Mouse (Mus musculus) hindbrain, embryonic 13.5 days (tissue): ENCODE data around the gene Tatdn2. TPM values are rescaled to one million over a fixed set of nuclear protein-coding genes. Genes with fewer than 3 reads are reported as not detected.
A peak's percentile ranks its signal among the peaks of the same experiment; 100 is the strongest.

Experiments
- ATAC-seq: fragments of 200-750 bp; cut with Nextera tagmentation; 2 replicates; pipeline ENCODE4 v1.8.0; 2017; ENCODE audit warnings: moderate TSS enrichment; ENCODE audit not compliant: low FRiP score
- H3K27ac ChIP-seq: fragments of 300-500 bp; sonication (generic); 2 replicates; pipeline ENCODE4 v1.5.1; 2015; ENCODE audit warnings: inconsistent platforms, mild to moderate bottlenecking, moderate library complexity
- H3K27me3 ChIP-seq: fragments of 300-500 bp; sonication (generic); 2 replicates; pipeline ENCODE4 v1.6.1; 2015; ENCODE audit warnings: mild to moderate bottlenecking, inconsistent platforms
- H3K36me3 ChIP-seq: fragments of 300-500 bp; sonication (generic); 2 replicates; pipeline ENCODE4 v1.6.1; 2015; ENCODE audit warnings: mild to moderate bottlenecking, inconsistent platforms
- H3K4me1 ChIP-seq: fragments of 300-500 bp; sonication (generic); replicated peaks from 2 replicates; pipeline ENCODE4 v1.6.1; 2015; ENCODE audit warnings: inconsistent platforms
- H3K4me2 ChIP-seq: fragments of 300-500 bp; sonication (generic); 2 replicates; pipeline ENCODE4 v1.6.1; 2015; ENCODE audit warnings: inconsistent platforms, mild to moderate bottlenecking, moderate library complexity
- H3K4me3 ChIP-seq: fragments of 300-500 bp; sonication (generic); 2 replicates; pipeline ENCODE4 v1.5.1; 2015; ENCODE audit warnings: mild to moderate bottlenecking, inconsistent platforms
- H3K9ac ChIP-seq: fragments of 300-500 bp; sonication (generic); 2 replicates; pipeline ENCODE4 v1.6.1; 2015; ENCODE audit warnings: mild to moderate bottlenecking, inconsistent platforms
- H3K9me3 ChIP-seq: fragments of 300-500 bp; sonication (generic); 2 replicates; pipeline ENCODE4 v1.6.1; 2016; ENCODE audit warnings: inconsistent platforms
- WGBS: fragments of 180-500 bp; shearing (Covaris S2); methylation state at CpG from one replicate; pipeline ENCODE4 v1.1.7; 2015; 5-methylcytosine and 5-hydroxymethylcytosine counted together
- polyA plus RNA-seq: library from polyadenylated mRNA; unstranded; fragments of >200 nt; fragmentation: Nextera tagmentation; extraction: Ambion mirVana; gene quantifications from 2 replicates; pipeline ENCODE4 v1.2.1, GENCODE M21; 2015

Tatdn2 gene
- 0.72 and 0.83 TPM in 2 replicates for polyA plus RNA-seq

DNA sequence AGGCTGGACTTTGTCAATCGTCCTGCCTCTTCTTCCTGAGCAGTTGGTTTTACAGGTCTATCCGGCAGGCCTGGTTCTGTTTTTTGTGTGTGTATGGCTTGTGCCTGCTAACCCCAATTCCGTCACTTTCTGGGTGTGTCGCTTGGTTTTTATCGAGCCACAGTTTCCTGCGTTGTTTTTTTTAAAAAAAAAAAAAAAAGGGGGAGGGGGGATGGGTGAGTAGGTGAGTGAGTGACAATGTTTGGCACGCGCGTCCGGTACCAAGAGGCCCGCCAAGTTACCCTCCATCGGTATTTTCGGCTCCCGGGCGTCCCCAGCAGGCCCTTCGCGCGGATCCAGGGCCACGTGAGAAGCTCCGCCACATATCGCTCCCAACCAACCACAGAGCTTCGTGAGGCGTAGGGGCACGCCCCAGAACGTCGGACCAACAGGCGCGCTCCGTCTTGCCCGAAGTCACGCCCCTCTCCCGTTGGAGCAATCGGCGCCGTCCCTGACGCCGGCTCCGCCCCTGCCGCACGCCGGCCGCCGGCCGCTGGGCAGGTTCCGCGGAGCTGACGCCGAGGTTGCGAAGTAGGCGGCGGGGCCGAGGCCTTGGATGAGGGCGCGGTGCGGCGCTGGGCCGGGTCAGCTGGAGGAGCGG lies at the start of gene Tatdn2:
Gene Tatdn2 (plus strand): TSS at position 469 of the 640 bp plus-strand sequence.
- peak within 1 kb of the TSS; percentile 87 for H3K27ac ChIP-seq
- H3K9ac ChIP-seq: peak within 1 kb of the TSS; percentile 89
- peaks cover 38% of the 10 kb centered on the region for H3K4me1 ChIP-seq
- H3K9me3 ChIP-seq: no peaks in the 10 kb centered on the region
- no peaks in the 10 kb centered on the region for H3K27me3 ChIP-seq
- peaks cover 20% of the 10 kb centered on the region for H3K36me3 ChIP-seq
- ATAC-seq: peak; percentile 99
- WGBS: under 1% methylated on average over 48 of the region's 58 CpGs
- peak within 1 kb of the TSS; percentile 93 for H3K4me2 ChIP-seq
- peak within 1 kb of the TSS; percentile 88 for H3K4me3 ChIP-seq

GRCm38 (mm10) chr6:113649346-113650196 lies 47.3 kb upstream of the Tatdn2 start:
- Histone ChIP-seq H3K27me3 (no peaks in the 10 kb centered on the region), H3K4me2 (no peak overlapping the region), H3K4me3 (no peak overlapping the region), H3K9ac (no peak overlapping the region), H3K36me3 (no peaks in the 10 kb centered on the region), H3K27ac (no peak overlapping the region), H3K9me3 (no peaks in the 10 kb centered on the region), H3K4me1 (no peaks in the 10 kb centered on the region)
- no peak for ATAC-seq
- WGBS: 88% methylated on average over 7 of the region's 7 CpGs

GRCm38 (mm10) chr6:113650197-113650640 lies 46.6 kb upstream of the Tatdn2 start:
- WGBS: 78% methylated on average over 4 of the region's 4 CpGs
- Histone ChIP-seq H3K4me2 (no peak overlapping the region), H3K9ac (no peak overlapping the region), H3K27ac (no peak overlapping the region), H3K27me3 (no peaks in the 10 kb centered on the region), H3K9me3 (no peaks in the 10 kb centered on the region), H3K4me3 (no peak overlapping the region), H3K4me1 (no peaks in the 10 kb centered on the region), H3K36me3 (no peaks in the 10 kb centered on the region)
- ATAC-seq: no peak

DNA sequence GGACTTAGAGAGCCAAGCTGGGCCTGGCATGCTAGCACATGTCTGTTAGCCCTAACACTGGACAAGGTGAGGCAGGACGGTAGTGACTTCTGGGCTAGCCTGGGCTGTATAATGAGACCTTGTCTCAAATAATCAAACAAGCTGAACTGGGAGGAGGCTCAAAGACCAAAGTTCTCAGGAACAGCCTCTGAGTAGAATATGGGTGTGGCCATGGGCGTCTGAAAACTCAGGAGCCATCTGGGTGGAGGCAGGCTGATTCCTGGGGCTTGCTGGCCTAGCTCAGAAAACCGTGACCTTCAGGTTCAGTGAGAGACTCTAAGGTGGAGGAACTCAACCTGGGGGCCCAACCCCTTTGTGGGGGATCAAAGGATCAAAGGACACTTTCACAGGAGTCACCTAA lies 45.2 kb upstream of the Tatdn2 start:
- Histone ChIP-seq H3K4me1 (no peaks in the 10 kb centered on the region), H3K9ac (no peak overlapping the region), H3K36me3 (no peaks in the 10 kb centered on the region), H3K9me3 (no peaks in the 10 kb centered on the region), H3K27ac (no peak overlapping the region), H3K27me3 (no peaks in the 10 kb centered on the region), H3K4me3 (no peak overlapping the region), H3K4me2 (no peak overlapping the region)
- no peak for ATAC-seq
- 75% methylated on average over 3 of the region's 3 CpGs for WGBS

DNA sequence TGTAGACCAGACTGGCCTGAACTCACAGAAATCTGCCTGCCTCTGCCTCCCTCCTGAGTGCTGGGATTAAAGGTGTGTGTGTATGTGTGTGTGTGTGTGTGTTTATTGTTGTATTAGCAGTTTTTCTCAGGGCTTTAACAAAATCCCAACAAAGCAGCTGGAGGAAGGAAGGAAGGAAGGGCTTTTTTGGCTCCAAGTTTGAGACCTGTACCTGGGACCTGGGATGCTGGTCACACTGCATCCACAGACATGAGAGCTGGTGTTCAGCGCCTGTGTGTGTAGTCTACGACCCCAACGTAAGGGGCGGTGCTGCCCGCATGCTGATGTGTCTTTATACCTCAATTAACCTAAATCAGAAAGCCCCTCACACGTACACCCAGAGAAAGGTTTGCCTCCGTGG lies 43.3 kb upstream of the Tatdn2 start:
- Histone ChIP-seq H3K4me1 (no peaks in the 10 kb centered on the region), H3K4me2 (no peak overlapping the region), H3K27me3 (no peaks in the 10 kb centered on the region), H3K36me3 (no peaks in the 10 kb centered on the region), H3K4me3 (no peak overlapping the region), H3K27ac (no peak overlapping the region), H3K9ac (no peak overlapping the region), H3K9me3 (no peaks in the 10 kb centered on the region)
- no peak for ATAC-seq
- 90% methylated on average over 7 of the region's 7 CpGs for WGBS

DNA sequence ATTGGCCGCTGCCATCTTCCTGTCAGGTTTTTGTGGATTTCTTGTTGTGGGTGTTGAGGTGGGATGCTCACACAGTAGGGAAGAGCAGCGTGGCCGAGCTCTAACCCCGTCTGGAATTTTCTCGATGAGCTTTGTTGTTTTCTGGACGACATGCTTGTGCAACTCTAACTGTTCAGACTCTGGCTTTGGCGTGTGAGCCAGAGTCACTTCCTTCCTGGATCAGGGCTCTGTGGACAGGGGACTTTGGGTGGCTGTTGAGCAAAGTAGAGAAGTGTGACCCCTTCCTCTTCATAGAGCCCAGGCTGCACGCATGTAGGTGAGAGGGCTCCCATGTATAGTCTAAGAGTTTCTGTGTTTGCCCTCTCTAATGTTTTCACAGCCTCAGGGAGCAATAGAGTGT lies 42.7 kb upstream of the Tatdn2 start:
- Histone ChIP-seq H3K4me2 (no peak overlapping the region), H3K4me3 (no peak overlapping the region), H3K4me1 (no peaks in the 10 kb centered on the region), H3K36me3 (no peaks in the 10 kb centered on the region), H3K27me3 (no peaks in the 10 kb centered on the region), H3K27ac (no peak overlapping the region), H3K9ac (no peak overlapping the region), H3K9me3 (no peaks in the 10 kb centered on the region)
- WGBS: 86% methylated on average over 8 of the region's 8 CpGs
- no peak for ATAC-seq

DNA sequence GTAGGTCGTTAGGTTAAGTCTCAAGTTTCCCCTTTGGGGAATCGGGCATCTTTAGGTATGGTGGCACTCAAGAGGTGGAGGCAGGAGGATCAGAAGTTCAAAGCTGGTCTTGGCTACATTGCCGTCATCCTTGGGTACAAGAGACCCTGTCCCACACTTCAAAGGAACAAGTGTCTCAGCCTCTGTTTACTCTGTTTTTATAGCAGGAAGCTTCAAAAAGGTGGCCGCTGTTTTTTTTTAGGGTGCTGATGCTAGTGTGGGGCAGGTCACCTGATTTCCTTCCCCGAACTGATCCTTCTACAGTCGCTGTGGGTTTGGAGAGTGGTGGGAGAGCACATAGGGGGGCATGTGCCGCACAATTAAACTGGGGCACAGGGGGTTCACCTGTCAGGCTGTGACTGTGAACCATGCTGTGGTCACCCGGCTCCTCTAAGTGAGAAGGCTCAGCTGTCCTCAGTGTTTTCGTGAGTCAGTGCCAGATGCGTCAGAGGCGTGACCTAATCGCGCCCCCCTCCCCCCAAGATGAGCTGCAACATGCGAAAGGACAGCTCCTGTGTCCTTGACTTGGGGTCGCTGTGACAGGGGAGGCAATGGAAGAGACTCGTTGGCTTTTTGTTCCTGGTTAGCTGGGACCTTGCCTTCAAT lies 42.0 kb upstream of the Tatdn2 start:
- Histone ChIP-seq H3K27ac (no peak overlapping the region), H3K9me3 (no peaks in the 10 kb centered on the region), H3K4me3 (no peak overlapping the region), H3K9ac (no peak overlapping the region), H3K36me3 (no peaks in the 10 kb centered on the region), H3K4me1 (no peaks in the 10 kb centered on the region), H3K4me2 (no peak overlapping the region), H3K27me3 (no peaks in the 10 kb centered on the region)
- 83% methylated on average over 16 of the region's 16 CpGs for WGBS
- ATAC-seq: no peak

DNA sequence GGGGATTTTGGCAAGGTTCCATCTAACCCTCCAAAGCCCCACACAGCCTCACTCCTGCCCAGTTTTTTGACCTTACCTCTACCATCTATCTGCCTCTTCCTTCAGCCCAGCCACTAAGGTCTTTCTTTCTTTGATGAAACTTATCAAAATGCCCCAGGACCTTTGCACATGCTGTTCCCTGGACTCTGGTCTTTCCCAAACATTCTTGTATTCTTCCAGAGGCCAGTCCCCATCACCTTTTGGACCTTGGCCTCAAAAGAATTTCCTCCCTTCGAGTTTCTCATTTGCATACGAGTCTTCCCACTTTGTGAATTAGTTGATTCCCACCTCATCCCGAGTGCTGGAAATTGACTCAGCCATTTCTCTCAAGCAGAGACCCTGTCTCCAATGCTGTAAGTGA lies 41.4 kb upstream of the Tatdn2 start:
- Histone ChIP-seq H3K4me1 (no peaks in the 10 kb centered on the region), H3K9ac (no peak overlapping the region), H3K9me3 (no peaks in the 10 kb centered on the region), H3K36me3 (no peaks in the 10 kb centered on the region), H3K4me2 (no peak overlapping the region), H3K27ac (no peak overlapping the region), H3K4me3 (no peak overlapping the region), H3K27me3 (no peaks in the 10 kb centered on the region)
- 90% methylated on average over 3 of the region's 3 CpGs for WGBS
- ATAC-seq: no peak

DNA sequence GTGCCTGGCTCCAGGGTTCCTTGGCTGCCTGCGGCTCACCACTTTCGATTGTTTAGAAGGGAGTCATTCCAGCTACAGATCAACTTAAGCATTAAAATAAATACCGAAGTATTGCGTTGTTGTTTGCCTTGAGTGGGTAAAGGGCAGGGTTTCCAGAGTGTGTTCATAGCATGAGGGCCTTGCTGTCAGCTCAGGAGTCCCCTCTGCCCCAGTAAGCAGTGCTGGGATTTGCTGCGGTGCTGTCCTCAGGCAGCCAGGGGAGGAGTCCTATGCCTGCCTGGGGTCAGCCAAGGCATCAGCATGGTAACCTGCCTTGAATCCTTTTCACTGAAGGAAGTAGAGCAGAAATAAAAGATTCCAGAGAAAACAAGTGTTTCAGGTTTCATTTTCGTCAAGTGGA lies 40.0 kb upstream of the Tatdn2 start:
- no peak overlapping the region for H3K4me3 ChIP-seq
- H3K27me3 ChIP-seq: no peaks in the 10 kb centered on the region
- H3K9me3 ChIP-seq: no peaks in the 10 kb centered on the region
- ATAC-seq: no peak
- 0 out of 2 replicates have a peak, but pooled peaks cover 2% of the 10 kb centered on the region for H3K4me1 ChIP-seq
- no peak overlapping the region for H3K9ac ChIP-seq
- no peak overlapping the region for H3K4me2 ChIP-seq
- H3K36me3 ChIP-seq: no peaks in the 10 kb centered on the region
- no peak overlapping the region for H3K27ac ChIP-seq
- 85% methylated on average over 6 of the region's 6 CpGs for WGBS

GRCm38 (mm10) chr6:113658226-113658625 lies 38.6 kb upstream of the Tatdn2 start:
- H3K9me3 ChIP-seq: no peaks in the 10 kb centered on the region
- H3K9ac ChIP-seq: no peak overlapping the region
- WGBS: 61% methylated on average over 3 of the region's 3 CpGs
- no peak overlapping the region for H3K4me3 ChIP-seq
- no peak for ATAC-seq
- H3K4me2 ChIP-seq: no peak overlapping the region
- no peak overlapping the region for H3K27ac ChIP-seq
- 0 out of 2 replicates have a peak, but pooled peaks cover 3% of the 10 kb centered on the region for H3K4me1 ChIP-seq
- no peaks in the 10 kb centered on the region for H3K36me3 ChIP-seq
- H3K27me3 ChIP-seq: no peaks in the 10 kb centered on the region

DNA sequence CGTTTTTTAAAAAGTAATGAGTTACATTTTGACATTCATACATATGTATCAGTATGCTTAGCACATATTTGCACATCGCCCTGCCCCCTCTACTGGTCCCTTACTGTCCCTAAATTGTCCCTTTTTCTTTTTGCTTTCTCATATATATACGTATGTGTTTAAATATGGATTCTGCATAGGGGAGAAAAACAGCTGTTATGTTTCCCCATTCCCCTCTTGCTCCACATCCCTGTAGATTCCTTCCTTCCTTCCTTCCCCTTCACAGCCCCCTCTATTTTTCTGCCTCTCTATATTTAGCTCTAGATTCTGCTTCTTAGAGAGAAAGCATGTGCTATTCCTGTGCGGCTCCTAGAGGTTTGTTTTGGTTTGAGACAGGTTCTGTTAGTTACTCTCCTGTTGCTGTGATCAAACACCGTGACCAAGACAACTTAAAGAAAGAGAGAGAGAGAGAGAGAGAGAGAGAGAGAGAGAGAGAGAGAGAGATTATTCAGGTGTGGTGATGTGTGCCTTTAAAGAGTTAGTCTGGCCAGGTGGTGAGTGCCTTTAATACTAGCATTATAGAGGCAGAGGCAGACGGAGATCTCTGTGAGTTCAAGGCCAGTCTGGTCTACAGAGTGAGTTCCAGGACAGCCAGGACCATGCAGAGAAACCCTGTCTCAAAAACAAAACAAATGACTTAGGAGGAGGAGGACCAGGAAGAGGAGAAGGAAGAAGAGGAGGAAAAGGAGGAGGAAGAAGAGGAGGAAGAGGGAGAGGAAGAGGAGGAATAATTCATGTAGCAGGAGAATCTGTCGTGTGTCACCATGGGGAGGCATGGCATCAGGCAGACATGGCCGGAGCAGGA lies 37.0 kb upstream of the Tatdn2 start:
- WGBS: 82% methylated on average over 8 of the region's 8 CpGs
- no peak overlapping the region for H3K4me3 ChIP-seq
- no peak overlapping the region for H3K27ac ChIP-seq
- no peaks in the 10 kb centered on the region for H3K27me3 ChIP-seq
- H3K36me3 ChIP-seq: no peaks in the 10 kb centered on the region
- no peaks in the 10 kb centered on the region for H3K9me3 ChIP-seq
- no peak overlapping the region for H3K9ac ChIP-seq
- ATAC-seq: no peak
- no peak overlapping the region for H3K4me2 ChIP-seq
- H3K4me1 ChIP-seq: 0 out of 2 replicates have a peak, but pooled peaks cover 3% of the 10 kb centered on the region
